Mouse (Mus musculus): ENCODE data around the gene Gm3417. TPM values are rescaled to one million over a fixed set of nuclear protein-coding genes. Genes with fewer than 3 reads are reported as not detected.
"Not testable (repeated sequence)": the region's sequence is repeated elsewhere in the genome, so short reads cannot be mapped to it uniquely, and the experiment has no call there.

The Gm3417 gene
- polyA plus RNA-seq, 1 experiment from 2014 or later, result 3.3 TPM

GRCm38 (mm10) chr17:14949161-14949827 is 29.3 kb downstream of the Gm3417 start:
- no peaks in the 10 kb centered on the region for H3K9me3 ChIP-seq (replicated peaks)
- H3K4me3 ChIP-seq (replicated peaks), result no peak overlapping the region
- H3K4me1 ChIP-seq, result peaks cover 7% of the 10 kb centered on the region; the same call in 1 of the 2 replicates
- H3K4me2 ChIP-seq (replicated peaks), result no peak overlapping the region
- WGBS, result 77% methylated on average over 7 of the region's 7 CpGs
- H3K9ac ChIP-seq, result no peak overlapping the region
- no peak overlapping the region for H3K27ac ChIP-seq (replicated peaks)
- ATAC-seq (ENCODE audit: insufficient number of reproducible peaks, low FRiP score, low TSS enrichment, low read depth), result no peak
- peaks cover 54% of the 10 kb centered on the region for H3K36me3 ChIP-seq
- no peaks in the 10 kb centered on the region for H3K27me3 ChIP-seq

DNA sequence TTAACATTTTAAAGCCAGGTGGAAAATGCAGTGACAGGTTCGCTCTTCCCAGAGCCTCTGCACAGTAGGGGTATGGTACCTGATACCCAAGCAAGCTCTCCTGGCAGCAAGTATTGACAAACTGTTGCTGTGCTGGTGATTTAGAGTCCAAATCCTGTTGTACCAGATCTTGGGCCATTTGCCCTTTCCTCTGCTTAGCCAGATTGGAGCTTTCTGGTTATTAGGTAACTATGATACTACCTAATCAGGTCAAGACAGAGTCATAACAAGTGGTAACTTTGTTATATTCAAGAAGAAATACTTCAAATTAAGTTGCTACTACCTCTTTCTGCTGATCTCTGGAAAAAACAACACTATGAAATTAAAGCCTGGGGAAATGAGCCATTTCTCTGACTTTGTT is 34.0 kb downstream of the Gm3417 start:
- Histone ChIP-seq H3K4me1 (peaks cover 19% of the 10 kb centered on the region), H3K4me2 (replicated peaks) (no peak overlapping the region), H3K9me3 (replicated peaks) (no peaks in the 10 kb centered on the region), H3K27ac (replicated peaks) (no peak overlapping the region), H3K27me3 (no peaks in the 10 kb centered on the region), H3K36me3 (peaks cover 20% of the 10 kb centered on the region), H3K9ac (no peak overlapping the region), H3K4me3 (replicated peaks) (no peak overlapping the region)
- ATAC-seq (ENCODE audit: insufficient number of reproducible peaks, low FRiP score, low TSS enrichment, low read depth), result no peak
- WGBS, result 85% methylated on average over 1 of the region's 1 CpGs

DNA sequence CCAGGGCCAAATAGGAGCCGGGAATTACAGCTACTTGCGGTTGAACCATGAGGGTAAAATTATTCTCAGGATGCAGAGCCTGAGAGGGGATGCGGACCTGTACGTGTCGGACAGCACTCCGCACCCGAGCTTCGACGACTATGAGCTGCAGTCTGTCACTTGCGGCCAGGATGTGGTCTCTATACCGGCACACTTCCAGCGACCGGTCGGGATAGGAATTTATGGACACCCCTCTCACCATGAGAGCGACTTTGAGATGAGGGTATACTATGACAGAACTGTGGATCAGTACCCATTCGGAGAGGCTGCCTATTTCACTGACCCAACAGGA is 34.9 kb downstream of the Gm3417 start:
- H3K4me2 ChIP-seq (replicated peaks), result peak overlapping the region; percentile 88
- no peaks in the 10 kb centered on the region for H3K9me3 ChIP-seq (replicated peaks)
- peak overlapping the region; percentile 85 for H3K9ac ChIP-seq
- H3K4me3 ChIP-seq (replicated peaks), result peak overlapping the region; percentile 86
- 17% methylated on average over 16 of the region's 16 CpGs for WGBS
- H3K27ac ChIP-seq (replicated peaks), result peak overlapping the region; percentile 75
- peaks cover 14% of the 10 kb centered on the region for H3K36me3 ChIP-seq
- ATAC-seq (ENCODE audit: insufficient number of reproducible peaks, low FRiP score, low TSS enrichment, low read depth), result no peak
- no peaks in the 10 kb centered on the region for H3K27me3 ChIP-seq
- peaks cover 19% of the 10 kb centered on the region for H3K4me1 ChIP-seq

DNA sequence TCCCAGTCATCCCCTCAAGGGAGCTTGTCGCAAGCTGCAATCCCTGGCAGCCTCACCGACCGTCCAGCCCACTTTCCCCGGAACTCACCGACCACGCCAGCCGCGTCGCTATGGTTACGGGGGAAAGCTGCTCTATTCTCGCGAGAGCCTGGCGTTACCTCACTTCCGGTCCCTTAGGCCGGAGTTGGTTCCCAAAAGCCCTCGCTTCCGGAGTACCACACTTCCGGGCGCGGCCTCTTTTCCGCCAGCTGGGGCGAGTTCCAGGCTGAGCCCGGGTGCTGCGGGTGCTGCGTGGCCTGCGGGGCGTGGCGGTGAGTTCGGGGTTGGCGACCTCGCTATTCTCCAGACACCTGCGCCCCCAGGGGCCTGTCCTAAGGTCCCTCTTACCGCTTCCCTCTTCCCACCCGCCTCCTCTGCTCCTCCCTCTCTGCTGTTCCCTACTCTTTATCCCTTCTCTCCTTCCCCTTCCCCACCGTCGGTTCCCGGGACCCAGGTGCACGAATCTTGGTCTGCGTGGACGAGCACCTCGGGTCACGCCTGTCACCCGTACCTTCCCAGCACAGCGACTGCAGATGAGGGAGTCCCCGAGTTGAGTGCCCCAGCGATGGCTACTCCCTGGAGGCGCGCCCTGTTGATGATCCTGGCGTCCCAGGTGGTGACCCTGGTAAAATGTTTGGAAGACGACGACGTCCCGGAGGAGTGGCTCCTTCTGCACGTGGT is 35.4 kb downstream of the Gm3417 start, which contains the start of the genes Wdr27 and 1600012H06Rik:
Wdr27 (minus strand) TSS at position 150 of the 720 bp plus-strand sequence.
1600012H06Rik (plus strand) TSS at position 176 of the 720 bp plus-strand sequence.
- Histone ChIP-seq H3K4me2 (replicated peaks) (peak within 1 kb of the TSS; percentile 88), H3K9me3 (replicated peaks) (no peaks in the 10 kb centered on the region), H3K27ac (replicated peaks) (peak within 1 kb of the TSS; percentile 83), H3K4me1 (peaks cover 19% of the 10 kb centered on the region), H3K36me3 (peaks cover 9% of the 10 kb centered on the region; the same call in 1 of the 2 replicates), H3K4me3 (replicated peaks) (peak within 1 kb of the TSS; percentile 86), H3K27me3 (no peaks in the 10 kb centered on the region), H3K9ac (peak within 1 kb of the TSS; percentile 85)
- ATAC-seq (ENCODE audit: insufficient number of reproducible peaks, low FRiP score, low TSS enrichment, low read depth), result peak; percentile 98
- WGBS, result under 1% methylated on average over 54 of the region's 54 CpGs

GRCm38 (mm10) chr17:14942181-14942580 is 36.4 kb downstream of the Gm3417 start:
- WGBS, result 63% methylated on average over 6 of the region's 6 CpGs
- not testable (repeated sequence) for H3K9me3 ChIP-seq (replicated peaks); H3K27me3 ChIP-seq; ATAC-seq (ENCODE audit: insufficient number of reproducible peaks, low FRiP score, low TSS enrichment, low read depth); H3K36me3 ChIP-seq
- Histone ChIP-seq H3K27ac (replicated peaks) (peak overlapping the region; percentile 83; the same call in 1 of the 2 replicates), H3K4me1 (peaks cover 19% of the 10 kb centered on the region), H3K4me2 (replicated peaks) (peak overlapping the region; percentile 88), H3K9ac (peak overlapping the region; percentile 85; the same call in 1 of the 2 replicates), H3K4me3 (replicated peaks) (peak overlapping the region; percentile 86)

- no peaks in the 10 kb centered on the region for H3K27me3 ChIP-seq
- H3K36me3 ChIP-seq, result no peaks in the 10 kb centered on the region
- no peak overlapping the region for H3K4me2 ChIP-seq (replicated peaks)
- WGBS, result 67% methylated on average over 5 of the region's 5 CpGs
- H3K4me1 ChIP-seq, result no peaks in the 10 kb centered on the region
- no peak overlapping the region for H3K27ac ChIP-seq (replicated peaks)
- no peak overlapping the region for H3K4me3 ChIP-seq (replicated peaks)
- no peak overlapping the region for H3K9ac ChIP-seq
- ATAC-seq (ENCODE audit: insufficient number of reproducible peaks, low FRiP score, low TSS enrichment, low read depth), result no peak
- H3K9me3 ChIP-seq (replicated peaks), result no peaks in the 10 kb centered on the region
Observed at GRCm38 (mm10) chr17:14935841-14936605, 42.6 kb downstream of the Gm3417 start.

DNA sequence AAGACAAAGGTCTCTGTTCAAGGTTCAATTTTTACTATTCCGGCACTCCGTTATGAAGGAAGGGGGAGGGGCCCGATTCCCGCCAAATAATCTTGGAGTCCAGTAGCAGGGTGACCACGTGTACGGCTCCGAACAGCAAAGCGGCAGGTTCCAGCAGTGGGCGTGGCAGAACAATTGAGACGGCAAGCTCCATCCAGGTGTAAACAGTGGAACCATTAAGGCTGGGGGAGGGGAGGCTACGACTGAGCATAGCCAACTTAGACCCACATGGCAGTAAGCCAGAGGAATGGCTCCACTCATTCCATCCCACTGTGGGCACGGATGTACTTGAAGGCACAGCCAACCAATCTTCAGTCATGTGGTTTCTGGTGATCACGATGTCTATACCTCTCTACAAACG is 43.3 kb downstream of the Gm3417 start:
- H3K4me1 ChIP-seq; H3K27me3 ChIP-seq; H3K36me3 ChIP-seq; H3K4me3 ChIP-seq (replicated peaks); H3K9ac ChIP-seq; H3K27ac ChIP-seq (replicated peaks); H3K9me3 ChIP-seq (replicated peaks); ATAC-seq (ENCODE audit: insufficient number of reproducible peaks, low FRiP score, low TSS enrichment, low read depth); H3K4me2 ChIP-seq (replicated peaks): not testable (repeated sequence)
- 80% methylated on average over 14 of the region's 14 CpGs for WGBS

- Histone ChIP-seq H3K4me1 (no peaks in the 10 kb centered on the region), H3K9ac (no peak overlapping the region), H3K9me3 (replicated peaks) (no peaks in the 10 kb centered on the region), H3K27me3 (no peaks in the 10 kb centered on the region), H3K27ac (replicated peaks) (no peak overlapping the region), H3K4me3 (replicated peaks) (no peak overlapping the region), H3K36me3 (no peaks in the 10 kb centered on the region), H3K4me2 (replicated peaks) (no peak overlapping the region)
- no peak for ATAC-seq (ENCODE audit: insufficient number of reproducible peaks, low FRiP score, low TSS enrichment, low read depth)
- WGBS, result 79% methylated on average over 5 of the region's 5 CpGs
Observed at GRCm38 (mm10) chr17:14931469-14931868, 47.1 kb downstream of the Gm3417 start.

GRCm38 (mm10) chr17:14930697-14931096 is 47.9 kb downstream of the Gm3417 start:
- H3K27ac ChIP-seq (replicated peaks), result no peak overlapping the region
- ATAC-seq (ENCODE audit: insufficient number of reproducible peaks, low FRiP score, low TSS enrichment, low read depth), result no peak
- WGBS, result 83% methylated on average over 7 of the region's 7 CpGs

DNA sequence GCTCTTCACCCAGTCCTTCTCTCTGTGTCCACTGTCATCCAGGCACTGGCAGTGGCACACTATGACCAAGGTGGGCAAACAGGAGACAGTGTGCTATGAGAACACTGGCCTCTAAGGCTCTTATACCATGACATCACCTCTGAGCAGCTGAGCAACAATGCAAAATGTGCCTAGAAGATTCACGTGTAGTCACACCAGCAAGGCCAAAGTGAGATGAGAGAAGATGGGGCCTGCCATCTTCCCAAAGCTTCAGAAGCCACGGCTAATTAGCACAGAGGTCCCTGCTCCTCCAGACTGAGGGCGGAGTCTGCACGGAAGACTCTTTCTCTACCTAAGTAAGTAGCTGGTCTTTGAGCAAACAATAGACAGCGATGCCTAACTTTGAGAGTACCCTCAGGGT is 50.0 kb downstream of the Gm3417 start:
- Histone ChIP-seq H3K27me3 (no peaks in the 10 kb centered on the region), H3K27ac (replicated peaks) (no peak overlapping the region), H3K9me3 (replicated peaks) (no peaks in the 10 kb centered on the region), H3K9ac (no peak overlapping the region), H3K4me3 (replicated peaks) (no peak overlapping the region), H3K4me2 (replicated peaks) (no peak overlapping the region), H3K36me3 (no peaks in the 10 kb centered on the region), H3K4me1 (no peaks in the 10 kb centered on the region)
- ATAC-seq (ENCODE audit: insufficient number of reproducible peaks, low FRiP score, low TSS enrichment, low read depth), result no peak
- 50% methylated on average over 5 of the region's 5 CpGs for WGBS

More at GRCm38 (mm10) chr17:14930697-14931096, 47.9 kb downstream of the Gm3417 start:
- Histone ChIP-seq H3K9ac (no peak overlapping the region), H3K27me3 (no peaks in the 10 kb centered on the region), H3K4me1 (no peaks in the 10 kb centered on the region), H3K9me3 (replicated peaks) (no peaks in the 10 kb centered on the region), H3K4me3 (replicated peaks) (no peak overlapping the region), H3K36me3 (no peaks in the 10 kb centered on the region), H3K4me2 (replicated peaks) (no peak overlapping the region)

- Histone ChIP-seq H3K4me2 (replicated peaks) (no peak overlapping the region), H3K36me3 (no peaks in the 10 kb centered on the region), H3K9ac (no peak overlapping the region), H3K9me3 (replicated peaks) (no peaks in the 10 kb centered on the region), H3K27me3 (no peaks in the 10 kb centered on the region), H3K4me1 (no peaks in the 10 kb centered on the region), H3K27ac (replicated peaks) (no peak overlapping the region), H3K4me3 (replicated peaks) (no peak overlapping the region)
- WGBS, result 75% methylated on average over 8 of the region's 8 CpGs
- no peak for ATAC-seq (ENCODE audit: insufficient number of reproducible peaks, low FRiP score, low TSS enrichment, low read depth)
Observed at GRCm38 (mm10) chr17:14927644-14928218, 50.9 kb downstream of the Gm3417 start.
